Mouse (Mus musculus): ENCODE measurements around the gene Vwa3a.

DNA sequence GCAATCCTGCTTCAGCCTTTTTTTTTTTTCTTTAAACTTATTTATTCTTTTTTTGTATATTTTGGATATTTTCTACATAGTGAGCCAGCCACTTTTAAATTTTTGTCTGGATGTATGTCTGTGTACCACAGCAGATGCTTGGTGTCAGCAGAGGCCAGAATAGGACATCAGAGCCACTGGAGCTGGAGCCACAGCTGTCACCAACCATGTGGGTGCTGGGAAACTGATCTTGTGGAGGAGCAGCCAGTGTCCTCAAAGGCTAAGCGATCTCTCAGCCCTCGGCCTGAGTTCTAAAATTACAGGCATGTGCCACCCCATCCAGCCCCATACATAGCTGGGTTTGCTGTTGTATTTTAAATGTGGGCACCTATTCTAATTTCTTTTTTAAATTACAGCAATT, 100.7 kb downstream of the Vwa3a start:
- TF ChIP-seq HCFC1 (IDR thresholded peaks at IDR 0.05; ENCODE audit: borderline replicate concordance, insufficient read depth, low read length) (no peak), MAFK (IDR thresholded peaks at IDR 0.05; ENCODE audit: insufficient read depth, low read depth, low read length) (no peak)

All from ES-E14 (cell line).